Mouse (Mus musculus) heart, postnatal 0 days (tissue): ENCODE results near the gene Ntm.

ENCODE experiments used
- CTCF ChIP-seq: IDR thresholded peaks from 2 replicates; pipeline ENCODE4 v1.5.1; 2016; ENCODE audit warnings: antibody characterized with exemption, control low read depth, low read depth
- EP300 ChIP-seq: IDR thresholded peaks from 2 replicates; pipeline ENCODE4 v1.6.1; 2016; ENCODE audit warnings: antibody characterized with exemption, low read depth

DNA sequence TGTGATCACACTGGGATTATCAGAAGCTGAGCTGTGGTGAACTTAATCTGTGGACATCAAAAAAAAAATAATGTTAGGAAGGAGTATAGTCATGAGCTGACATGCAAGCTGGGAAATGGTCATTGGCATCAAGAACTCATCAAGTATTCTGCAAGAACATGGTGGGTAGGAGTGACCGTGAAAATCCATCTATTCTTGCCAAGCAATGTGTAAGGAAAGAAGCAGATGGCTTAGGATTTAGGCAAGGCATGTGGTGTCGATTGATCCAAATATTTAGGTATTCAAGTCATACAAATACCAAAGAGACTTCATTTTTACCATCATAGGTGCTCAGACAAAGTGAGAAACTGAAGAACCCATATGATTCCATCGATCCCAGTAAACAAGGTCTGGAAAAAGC is 946.1 kb downstream of the Ntm start:
- TF ChIP-seq CTCF (no peak), EP300 (no peak)
